Mouse (Mus musculus) heart, adult 2 months (tissue): ENCODE measurements around the gene Nrf1. TPM values are rescaled to one million over a fixed set of nuclear protein-coding genes. Genes with fewer than 3 reads are reported as not detected.

ENCODE experiments used
- DNase-seq, 2 experiments: peaks; one replicate each; pipeline ENCODE4 v3.0.0; 2021
- H3K27ac ChIP-seq: fragments of 200-600 bp; 2 replicates; pipeline ENCODE4 v1.8.1; 2022
- H3K27me3 ChIP-seq: fragments of 200-500 bp; 2 replicates; pipeline ENCODE4 v1.6.1; 2012; ENCODE audit warnings: mild to moderate bottlenecking, low read length, inconsistent platforms, mixed read lengths; ENCODE audit not compliant: control insufficient read depth, insufficient read depth
- H3K36me3 ChIP-seq: fragments of 200-500 bp; 2 replicates; pipeline ENCODE4 v1.6.1; 2012; ENCODE audit warnings: low read length, inconsistent platforms; ENCODE audit not compliant: control insufficient read depth, insufficient read depth
- H3K4me1 ChIP-seq: fragments of 200-500 bp; 2 replicates; pipeline ENCODE4 v1.6.1; 2011; ENCODE audit warnings: low read length; ENCODE audit not compliant: control insufficient read depth, insufficient read depth
- H3K4me3 ChIP-seq: fragments of 200-600 bp; 2 replicates; pipeline ENCODE4 v1.8.1; 2022
- H3K79me2 ChIP-seq: fragments of 200-500 bp; replicated peaks from 2 replicates; pipeline ENCODE4 v1.6.1; 2012; ENCODE audit warnings: mild to moderate bottlenecking, inconsistent platforms, low read length, moderate library complexity, mixed read lengths; ENCODE audit not compliant: control insufficient read depth, insufficient read depth
- H3K9ac ChIP-seq: fragments of 200-500 bp; 2 replicates; pipeline ENCODE4 v1.6.1; 2012; ENCODE audit warnings: low read depth, mild to moderate bottlenecking, control low read depth, inconsistent platforms, low read length, mixed read lengths
- CTCF ChIP-seq: fragments of 200-600 bp; IDR thresholded peaks from 2 replicates; pipeline ENCODE4 v1.8.1; 2022; ENCODE audit warnings: antibody characterized with exemption, mild to moderate bottlenecking, moderate library complexity
- EP300 ChIP-seq: fragments of 200-500 bp; IDR thresholded peaks from 2 replicates; pipeline ENCODE4 v1.6.1; 2011; ENCODE audit warnings: low read depth, low read length, control low read depth; ENCODE audit not compliant: insufficient read depth
- POLR2A ChIP-seq: fragments of 200-500 bp; IDR thresholded peaks from 2 replicates; pipeline ENCODE4 v1.6.1; 2011; ENCODE audit warnings: mild to moderate bottlenecking, low read depth, low read length, control low read depth; ENCODE audit not compliant: insufficient read depth
- WGBS: fragments of 180-500 bp; shearing (Covaris S2); methylation state at CpG from one replicate; pipeline ENCODE4 v1.1.7; 2018; 5-methylcytosine and 5-hydroxymethylcytosine counted together
- intact Hi-C: fragments of 180-260 bp; cut with DNase I; formaldehyde crosslinking; loops from one replicate; pipeline ENCODE4 v1.15.1; 2025
- long read RNA-seq: library from polyadenylated mRNA; stranded (forward); transcript quantifications from one replicate; pipeline ENCODE4 v2.0.0, GENCODE M21; 2021
- polyA plus RNA-seq: library from polyadenylated mRNA; depleted of rRNA; stranded (reverse); fragments of >200 nt; gene quantifications from 2 replicates; pipeline ENCODE4 v1.2.3, GENCODE M21; 2012; rRNA removed
- total RNA-seq, 2 experiments: library from RNA; stranded (reverse); gene quantifications; 2 replicates each; pipeline ENCODE4 v1.2.3; 2021

The Nrf1 gene
- total RNA-seq (10 to 100 TPM; 12.7 to 12.8 TPM), polyA plus RNA-seq (13.9 and 21.1 TPM in 2 replicates)
- long read RNA-seq, partial matches to known transcripts: 1 of 14 reads
- long read RNA-seq, other reads (novel, unspliced or antisense): 4 of 14 reads

DNA sequence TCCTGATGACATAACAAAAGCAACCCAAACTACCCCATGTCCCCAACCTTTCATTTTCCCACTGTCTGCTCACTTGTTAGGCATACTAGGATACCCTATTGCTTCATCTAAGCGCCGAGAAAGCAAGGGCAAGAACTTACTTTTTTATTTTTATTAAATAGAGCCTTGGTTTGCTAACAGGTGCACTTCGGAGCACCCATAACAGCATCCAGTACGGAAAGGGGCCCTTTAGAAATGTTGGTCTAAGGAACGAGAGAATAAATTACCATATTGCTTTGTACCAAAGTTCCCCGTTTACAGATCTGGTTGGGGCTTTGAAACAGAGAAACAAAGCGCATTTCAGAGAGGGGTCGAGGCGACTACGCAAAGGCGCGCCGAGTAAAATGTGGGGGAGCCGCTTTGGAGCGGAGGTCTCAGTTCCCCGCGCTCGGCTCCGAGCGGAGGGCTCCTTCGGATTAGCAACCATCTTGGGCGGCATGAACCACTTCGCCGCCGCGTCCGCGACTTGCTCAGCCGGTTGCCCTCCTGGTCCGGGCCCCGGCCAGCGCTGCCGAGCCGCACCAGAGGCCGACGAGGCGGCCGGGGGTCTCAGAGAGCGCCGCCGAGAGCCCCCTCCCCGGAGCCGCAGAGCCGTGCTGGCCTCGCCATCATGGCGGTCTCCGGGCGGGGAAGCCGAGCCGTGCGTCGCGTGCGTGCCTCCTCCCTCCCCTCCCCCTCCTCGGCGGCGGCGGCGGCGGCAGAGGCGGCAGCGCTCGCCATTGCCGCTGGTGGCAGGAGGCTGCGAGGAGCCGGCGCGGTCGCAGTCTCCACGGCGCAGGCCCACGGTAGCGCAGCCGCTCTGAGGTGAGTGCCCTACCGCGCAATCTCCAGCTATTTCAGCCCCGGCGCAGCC is at the start of gene Nrf1:
Gene Nrf1 (plus strand): TSS at position 718 of the 892 bp plus-strand sequence.
- TF ChIP-seq CTCF (peak; percentile 54), POLR2A (peak; percentile 79), EP300 (0 out of 2 replicates have a peak, but pooled peaks have one; percentile 20)
- peaks cover 2% of the 10 kb centered on the region; the same call in 1 of the 2 replicates for H3K79me2 ChIP-seq
- intact Hi-C loops: loop anchor here (2.0 to 10.0 kb wide), 3 partner anchors 63 to 283 kb away; partner anchors contain the start of genes Ahcyl2 and Strip2
- peak; percentile 95 for DNase-seq
- H3K4me3 ChIP-seq: peak within 1 kb of the TSS; percentile 99
- peaks cover 5% of the 10 kb centered on the region for H3K36me3 ChIP-seq
- WGBS: under 1% methylated on average over 78 of the region's 78 CpGs
- H3K27me3 ChIP-seq: no peaks in the 10 kb centered on the region
- H3K4me1 ChIP-seq: peaks cover 5% of the 10 kb centered on the region
- H3K9ac ChIP-seq: peak within 1 kb of the TSS; percentile 94
- H3K27ac ChIP-seq: peak within 1 kb of the TSS; percentile 99

DNA sequence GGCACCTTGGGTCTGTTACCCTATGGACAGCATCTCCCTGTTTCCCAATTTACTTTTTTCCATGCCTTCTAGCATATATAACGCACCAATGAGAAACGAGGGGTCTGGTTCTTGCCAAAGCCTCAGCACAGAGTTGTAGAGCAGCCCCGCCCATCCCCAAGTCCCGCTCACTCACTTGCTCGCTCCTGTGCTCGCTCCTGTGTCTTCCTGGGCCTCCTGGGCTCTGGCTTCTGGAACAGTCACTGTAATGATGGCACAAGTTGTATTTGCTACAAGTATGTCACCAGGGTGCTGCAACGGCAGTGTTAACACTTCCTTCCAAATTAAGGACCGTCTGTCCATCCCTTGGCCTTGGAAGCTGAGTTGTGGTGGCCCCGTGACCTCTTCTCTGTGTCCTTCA is 49.6 kb upstream of the Nrf1 start:
- 79% methylated on average over 9 of the region's 9 CpGs for WGBS

DNA sequence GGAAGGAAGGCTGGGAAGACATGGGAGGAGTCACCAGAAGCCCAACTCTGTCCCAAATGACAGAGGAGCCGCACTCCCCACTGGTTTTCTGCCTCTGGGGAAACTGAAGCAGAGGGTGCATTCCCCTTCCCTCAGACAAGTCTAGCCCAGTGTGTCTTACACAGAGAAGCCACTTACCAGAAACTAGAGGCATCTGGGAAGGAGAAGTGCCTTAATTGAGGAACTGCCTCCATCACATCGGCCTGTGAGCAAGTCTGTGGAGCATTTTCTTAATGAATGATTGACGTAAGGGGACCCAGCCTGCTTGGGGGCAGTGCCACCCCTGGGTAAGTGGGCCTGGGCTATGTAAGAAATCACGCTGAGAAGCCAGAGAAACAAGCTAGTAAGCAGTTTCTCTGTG is 49.0 kb upstream of the Nrf1 start:
- intact Hi-C loops: no loop called here
- TF ChIP-seq CTCF: no peak
- no peak for TF ChIP-seq POLR2A
- no peak for TF ChIP-seq EP300
- 68% methylated on average over 4 of the region's 4 CpGs for WGBS

More for the DNA sequence above, 49.6 kb upstream of the Nrf1 start:
- no peak overlapping the region for H3K4me3 ChIP-seq
- no peaks in the 10 kb centered on the region for H3K27me3 ChIP-seq
- no peaks in the 10 kb centered on the region for H3K4me1 ChIP-seq
- no peak for DNase-seq
- no peaks in the 10 kb centered on the region for H3K36me3 ChIP-seq
- intact Hi-C loops: no loop called here
- H3K79me2 ChIP-seq: no peaks in the 10 kb centered on the region
- TF ChIP-seq POLR2A (no peak), CTCF (peak; percentile 49)
- no peak overlapping the region for H3K9ac ChIP-seq
- no peak overlapping the region for H3K27ac ChIP-seq

DNA sequence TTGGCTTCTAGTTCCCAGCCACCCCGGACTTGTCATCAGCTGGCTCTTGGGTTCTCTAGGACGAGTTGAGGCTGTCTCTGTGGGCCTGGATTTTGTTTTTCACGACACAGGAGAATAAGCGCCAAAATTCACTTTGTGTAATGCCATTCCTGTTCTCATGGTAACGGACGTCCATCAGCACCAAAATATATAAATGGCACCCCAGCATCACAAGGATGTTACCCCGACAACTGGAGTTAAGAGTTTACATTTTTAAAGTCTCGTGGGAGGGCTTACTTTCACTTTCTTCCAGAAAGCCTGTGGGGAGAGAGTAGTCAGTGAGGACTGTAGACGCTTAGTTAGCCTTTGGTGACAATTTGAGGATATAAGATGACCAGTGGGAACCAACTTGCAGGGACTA is 45.2 kb upstream of the Nrf1 start:
- intact Hi-C loops: no loop called here
- WGBS: 65% methylated on average over 9 of the region's 9 CpGs

More for the DNA sequence above, 49.0 kb upstream of the Nrf1 start:
- H3K9ac ChIP-seq: no peak overlapping the region
- no peaks in the 10 kb centered on the region for H3K4me1 ChIP-seq
- no peak overlapping the region for H3K4me3 ChIP-seq
- no peak overlapping the region for H3K27ac ChIP-seq
- H3K36me3 ChIP-seq: no peaks in the 10 kb centered on the region
- no peak for DNase-seq
- H3K79me2 ChIP-seq: no peaks in the 10 kb centered on the region
- H3K27me3 ChIP-seq: no peaks in the 10 kb centered on the region

DNA sequence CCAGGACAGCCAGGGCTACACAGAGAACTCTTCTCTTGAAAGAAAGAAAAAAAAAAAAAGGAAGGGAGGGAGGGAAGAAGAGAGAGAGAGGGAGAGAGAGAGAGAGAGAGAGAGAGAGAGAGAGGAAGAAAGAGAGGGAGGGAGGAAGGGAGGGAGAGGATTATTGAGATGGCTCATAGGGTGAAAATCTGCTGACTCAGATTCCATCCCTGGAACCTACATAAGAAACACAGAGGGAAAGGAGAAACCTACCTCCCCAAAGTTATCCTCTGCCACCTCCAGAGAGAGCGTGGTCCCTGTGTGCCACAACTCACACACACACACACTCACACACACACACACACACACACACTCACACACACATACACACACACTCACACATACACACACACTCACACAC is 41.9 kb upstream of the Nrf1 start:
- no peak overlapping the region for H3K9ac ChIP-seq
- no peaks in the 10 kb centered on the region for H3K36me3 ChIP-seq
- 100% methylated on average over 1 of the region's 1 CpGs for WGBS
- no peaks in the 10 kb centered on the region for H3K4me1 ChIP-seq
- H3K4me3 ChIP-seq: no peak overlapping the region
- no peak for DNase-seq
- no peaks in the 10 kb centered on the region for H3K79me2 ChIP-seq
- no peak overlapping the region for H3K27ac ChIP-seq
- no peaks in the 10 kb centered on the region for H3K27me3 ChIP-seq
- intact Hi-C loops: no loop called here
- TF ChIP-seq CTCF (no peak), POLR2A (no peak), EP300 (no peak)

More for the DNA sequence above, 45.2 kb upstream of the Nrf1 start:
- Histone ChIP-seq H3K79me2 (no peaks in the 10 kb centered on the region), H3K36me3 (no peaks in the 10 kb centered on the region), H3K4me3 (no peak overlapping the region), H3K27ac (no peak overlapping the region), H3K9ac (no peak overlapping the region), H3K4me1 (no peaks in the 10 kb centered on the region), H3K27me3 (no peaks in the 10 kb centered on the region)
- no peak for DNase-seq
- TF ChIP-seq EP300 (no peak), CTCF (no peak), POLR2A (no peak)

DNA sequence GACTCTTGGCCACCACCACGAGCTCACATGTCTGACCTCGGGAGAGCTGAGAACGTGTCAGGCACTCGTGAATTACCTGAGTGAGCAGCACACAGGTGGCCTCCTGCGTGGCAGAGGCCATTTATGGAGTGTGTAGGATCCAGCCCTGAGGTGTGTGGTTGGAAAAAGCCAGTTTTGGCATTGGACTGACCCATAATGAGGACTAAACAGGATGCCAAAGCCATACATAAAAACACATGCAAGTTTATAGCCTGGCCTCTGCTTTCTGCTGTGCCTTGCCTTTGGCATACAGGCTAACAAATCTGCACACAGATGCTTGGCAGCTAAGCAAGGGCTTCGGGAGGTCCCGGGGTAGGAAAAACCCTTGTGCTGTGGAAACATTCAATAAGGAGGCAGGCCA is 38.6 kb upstream of the Nrf1 start:
- Histone ChIP-seq H3K27ac (no peak overlapping the region), H3K4me1 (no peaks in the 10 kb centered on the region), H3K36me3 (no peaks in the 10 kb centered on the region), H3K9ac (no peak overlapping the region), H3K79me2 (no peaks in the 10 kb centered on the region), H3K27me3 (no peaks in the 10 kb centered on the region), H3K4me3 (no peak overlapping the region)
- intact Hi-C loops: no loop called here
- no peak for TF ChIP-seq POLR2A
- no peak for TF ChIP-seq CTCF
- DNase-seq: no peak
- WGBS: 81% methylated on average over 7 of the region's 7 CpGs
